Mouse (Mus musculus) bone marrow, adult 2 months (tissue): ENCODE results near the gene 1700016K19Rik.

Source experiments
- CTCF ChIP-seq: fragments of 200-500 bp; IDR thresholded peaks from 2 replicates; pipeline ENCODE4 v1.5.1; 2011; ENCODE audit warnings: low read length, control low read depth; ENCODE audit not compliant: control insufficient read depth, insufficient read depth
- POLR2A ChIP-seq: fragments of 200-500 bp; IDR thresholded peaks from 2 replicates; pipeline ENCODE4 v1.6.1; 2011; ENCODE audit warnings: low read depth, mild to moderate bottlenecking, control low read depth, low read length, borderline replicate concordance; ENCODE audit not compliant: control insufficient read depth

DNA sequence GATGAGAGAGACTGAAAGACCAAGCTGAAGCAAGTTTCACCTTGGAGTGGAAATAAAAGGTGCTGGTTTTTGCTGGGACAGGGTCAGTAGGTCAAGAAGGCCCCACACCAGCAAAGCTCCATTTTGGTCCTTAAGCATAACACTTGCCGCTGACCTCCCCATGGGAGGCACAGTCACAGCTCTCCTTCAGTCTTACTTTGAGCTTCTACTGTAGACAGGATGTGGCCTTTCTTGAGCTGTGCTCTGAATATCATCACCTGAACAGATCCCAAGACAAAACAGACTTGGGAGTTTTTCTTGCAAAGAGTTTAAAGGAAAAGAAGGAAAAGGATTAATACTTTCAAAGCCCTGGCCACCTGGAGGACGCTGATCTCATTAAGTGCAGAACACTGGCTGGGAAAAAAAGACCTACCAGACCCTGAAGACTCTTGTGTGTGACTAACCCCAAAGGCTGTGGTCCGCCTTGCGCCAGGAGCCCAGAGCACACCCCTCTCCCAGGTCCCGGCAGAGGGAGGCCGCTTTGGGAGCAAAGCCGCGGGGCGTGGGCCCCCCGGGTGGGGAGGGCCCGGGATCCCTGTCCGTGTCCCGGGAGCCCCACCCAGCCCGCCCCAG lies 26.9 kb downstream of the 1700016K19Rik start:
- no peak for TF ChIP-seq POLR2A
- no peak for TF ChIP-seq CTCF
